Mouse (Mus musculus) embryonic facial prominence, embryonic 14.5 days (tissue): ENCODE results near the gene Yeats2. TPM values are rescaled to one million over a fixed set of nuclear protein-coding genes. Genes with fewer than 3 reads are reported as not detected.
"Not testable (repeated sequence)": the region's sequence is repeated elsewhere in the genome, so short reads cannot be mapped to it uniquely, and the experiment has no call there.

Experiments
- ATAC-seq: fragments of 200-750 bp; cut with Nextera tagmentation; 2 replicates; pipeline ENCODE4 v1.8.0; 2017; ENCODE audit warnings: low read depth, moderate number of reproducible peaks, moderate TSS enrichment
- DNase-seq: peaks from one replicate; pipeline ENCODE4 v3.0.0-alpha.2; 2015; ENCODE audit warnings: low spot score
- H3K27ac ChIP-seq: fragments of 300-500 bp; sonication (generic); replicated peaks from 2 replicates; pipeline ENCODE4 v1.5.1; 2014; ENCODE audit warnings: low read depth, mild to moderate bottlenecking, low read length, moderate library complexity
- H3K27me3 ChIP-seq: fragments of 300-500 bp; sonication (generic); replicated peaks from 2 replicates; pipeline ENCODE4 v1.6.1; 2014; ENCODE audit warnings: low read length; ENCODE audit not compliant: control insufficient read depth, insufficient read depth
- H3K36me3 ChIP-seq: fragments of 300-500 bp; sonication (generic); 2 replicates; pipeline ENCODE4 v1.6.1; 2014; ENCODE audit warnings: low read length, mixed read lengths; ENCODE audit not compliant: control insufficient read depth, insufficient read depth
- H3K4me1 ChIP-seq: fragments of 300-500 bp; sonication (generic); 2 replicates; pipeline ENCODE4 v1.6.1; 2014; ENCODE audit warnings: antibody characterized with exemption, low read length; ENCODE audit not compliant: control insufficient read depth, insufficient read depth
- H3K4me2 ChIP-seq: fragments of 300-500 bp; sonication (generic); 2 replicates; pipeline ENCODE4 v1.6.1; 2014; ENCODE audit warnings: low read depth, mild to moderate bottlenecking, low read length, moderate library complexity, mixed read lengths
- H3K4me3 ChIP-seq: fragments of 300-500 bp; sonication (generic); 2 replicates; pipeline ENCODE4 v1.5.1; 2014; ENCODE audit warnings: low read depth, mild to moderate bottlenecking, low read length
- H3K9ac ChIP-seq: fragments of 300-500 bp; sonication (generic); 2 replicates; pipeline ENCODE4 v1.6.1; 2014; ENCODE audit warnings: low read depth, mild to moderate bottlenecking, low read length, moderate library complexity, mixed read lengths
- H3K9me3 ChIP-seq: fragments of 300-500 bp; sonication (generic); 2 replicates; pipeline ENCODE4 v1.6.1; 2016; ENCODE audit warnings: low read length; ENCODE audit not compliant: control insufficient read depth
- WGBS: fragments of 180-500 bp; shearing (Covaris S2); extraction: QIAGEN DNeasy Blood & Tissue Kit; methylation state at CpG from one replicate; pipeline ENCODE4 v1.1.7; 2014; 5-methylcytosine and 5-hydroxymethylcytosine counted together
- polyA plus RNA-seq: library from polyadenylated mRNA; unstranded; fragments of >200 nt; fragmentation: Nextera tagmentation; extraction: Ambion mirVana; gene quantifications from 2 replicates; pipeline ENCODE4 v1.2.1, GENCODE M21; 2014

The Yeats2 gene
- polyA plus RNA-seq, 1 experiment from 2014 or later: 25.4 TPM

DNA sequence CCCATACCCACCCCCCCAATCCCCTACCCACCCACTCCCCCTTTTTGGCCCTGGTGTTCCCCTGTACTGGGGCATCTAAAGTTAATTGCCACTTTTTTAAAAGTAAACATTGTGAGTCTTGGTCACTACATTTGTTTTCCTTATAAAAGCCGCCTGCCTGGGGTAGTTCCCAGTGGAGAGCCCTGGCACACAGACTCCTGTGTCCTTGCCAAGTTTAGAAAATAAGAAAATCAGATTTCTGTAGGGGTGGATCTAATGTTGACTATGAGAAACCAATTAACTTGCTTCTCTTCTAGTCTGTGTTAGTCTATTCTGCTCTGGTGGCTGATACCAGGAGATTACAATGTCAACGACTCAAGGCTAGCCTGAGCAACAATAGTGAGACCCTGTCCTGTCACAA, 28.2 kb upstream of the Yeats2 start:
- H3K9me3 ChIP-seq: no peaks in the 10 kb centered on the region
- DNase-seq (no peak), ATAC-seq (no peak; the same call in 1 of the 2 replicates)
- H3K4me3 ChIP-seq: no peak overlapping the region
- H3K4me2 ChIP-seq: no peak overlapping the region
- 81% methylated on average over 2 of the region's 2 CpGs for WGBS
- H3K36me3 ChIP-seq: peaks cover 51% of the 10 kb centered on the region
- H3K4me1 ChIP-seq: no peaks in the 10 kb centered on the region
- H3K27ac ChIP-seq: no peak overlapping the region
- H3K27me3 ChIP-seq: no peaks in the 10 kb centered on the region
- H3K9ac ChIP-seq: no peak overlapping the region

- no peak overlapping the region for H3K27ac ChIP-seq
- ATAC-seq (no peak), DNase-seq (no peak)
- H3K4me1 ChIP-seq: no peaks in the 10 kb centered on the region
- H3K9me3 ChIP-seq: no peaks in the 10 kb centered on the region
- H3K4me3 ChIP-seq: no peak overlapping the region
- H3K9ac ChIP-seq: no peak overlapping the region
- H3K4me2 ChIP-seq: no peak overlapping the region
- no peaks in the 10 kb centered on the region for H3K27me3 ChIP-seq
- 78% methylated on average over 4 of the region's 4 CpGs for WGBS
- peaks cover 55% of the 10 kb centered on the region for H3K36me3 ChIP-seq
These were observed 24.8 kb upstream of the Yeats2 start for GRCm38 (mm10) chr16:20116069-20116468.

- not testable (repeated sequence) for H3K4me3 ChIP-seq, H3K4me2 ChIP-seq, DNase-seq, H3K27ac ChIP-seq, ATAC-seq, H3K27me3 ChIP-seq, H3K9ac ChIP-seq, H3K9me3 ChIP-seq, H3K4me1 ChIP-seq
- H3K36me3 ChIP-seq: peaks cover 52% of the 10 kb centered on the region
- WGBS: 81% methylated on average over 10 of the region's 10 CpGs
These were observed 14.5 kb upstream of the Yeats2 start for GRCm38 (mm10) chr16:20126319-20126883.

DNA sequence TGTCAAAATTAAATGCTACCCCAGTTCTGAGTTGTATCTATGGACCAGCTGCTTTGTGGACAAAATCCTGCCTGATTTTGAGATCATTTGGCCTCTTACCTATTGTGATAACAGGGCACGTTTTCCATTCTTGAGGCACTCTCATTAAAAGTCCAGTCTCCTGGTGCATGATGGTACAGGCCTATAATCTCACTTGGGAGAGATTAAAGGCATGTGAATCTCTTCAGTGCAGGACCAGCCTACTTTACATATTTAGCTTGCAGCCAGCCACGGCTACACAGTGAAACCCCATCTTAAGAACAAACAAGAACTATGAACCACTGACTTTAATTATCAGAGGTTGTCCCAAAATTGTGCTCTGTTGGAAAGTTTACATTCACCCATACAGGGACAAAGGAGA, 10.5 kb upstream of the Yeats2 start:
- no peak overlapping the region for H3K9ac ChIP-seq
- no peaks in the 10 kb centered on the region for H3K9me3 ChIP-seq
- WGBS: 59% methylated on average over 2 of the region's 2 CpGs
- DNase-seq (no peak), ATAC-seq (no peak)
- H3K36me3 ChIP-seq: peaks cover 19% of the 10 kb centered on the region; the same call in 1 of the 2 replicates
- H3K27ac ChIP-seq: no peak overlapping the region
- H3K4me3 ChIP-seq: no peak overlapping the region
- H3K27me3 ChIP-seq: no peaks in the 10 kb centered on the region
- H3K4me1 ChIP-seq: no peaks in the 10 kb centered on the region
- no peak overlapping the region for H3K4me2 ChIP-seq

GRCm38 (mm10) chr16:20144568-20144967, 3.7 kb downstream of the Yeats2 start:
- 92% methylated on average over 3 of the region's 3 CpGs for WGBS
- no peak for DNase-seq
- no peak overlapping the region for H3K9ac ChIP-seq
- no peaks in the 10 kb centered on the region for H3K27me3 ChIP-seq
- no peak overlapping the region for H3K4me3 ChIP-seq
- H3K36me3 ChIP-seq: peaks cover 7% of the 10 kb centered on the region; the same call in 1 of the 2 replicates
- ATAC-seq: no peak
- no peaks in the 10 kb centered on the region for H3K9me3 ChIP-seq
- no peak overlapping the region for H3K27ac ChIP-seq
- H3K4me2 ChIP-seq: no peak overlapping the region; the same call in 1 of the 2 replicates
- peaks cover 14% of the 10 kb centered on the region for H3K4me1 ChIP-seq

- no peak for DNase-seq
- Histone ChIP-seq H3K9me3 (no peaks in the 10 kb centered on the region), H3K27me3 (no peaks in the 10 kb centered on the region), H3K9ac (no peak overlapping the region), H3K4me1 (no peaks in the 10 kb centered on the region), H3K27ac (no peak overlapping the region), H3K4me2 (no peak overlapping the region), H3K36me3 (peaks cover 50% of the 10 kb centered on the region), H3K4me3 (no peak overlapping the region)
- 65% methylated on average over 5 of the region's 5 CpGs for WGBS
- ATAC-seq: no peak
These were observed 11.1 kb downstream of the Yeats2 start for GRCm38 (mm10) chr16:20151991-20152390.

DNA sequence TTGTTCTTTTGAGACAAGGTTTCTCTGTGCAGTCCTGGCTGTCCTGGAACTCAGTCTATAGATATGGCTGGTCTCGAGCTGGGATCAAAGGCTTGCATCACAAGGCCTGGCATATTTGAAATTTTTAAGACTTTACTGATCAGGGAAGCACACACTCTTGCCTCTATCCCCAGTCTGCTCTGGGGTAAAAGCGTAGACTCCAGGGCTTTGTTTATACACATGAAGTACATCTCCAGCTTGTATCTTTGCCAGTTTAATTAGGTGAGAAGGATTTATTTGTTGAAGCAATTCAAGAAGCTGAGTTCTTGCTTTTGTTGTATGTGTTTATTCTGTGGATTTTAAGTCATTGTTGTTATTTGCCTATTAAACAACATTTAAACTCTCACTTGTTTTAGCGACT, 12.9 kb downstream of the Yeats2 start:
- H3K4me1 ChIP-seq: no peaks in the 10 kb centered on the region
- no peaks in the 10 kb centered on the region for H3K9me3 ChIP-seq
- no peaks in the 10 kb centered on the region for H3K27me3 ChIP-seq
- ATAC-seq (no peak), DNase-seq (no peak)
- H3K9ac ChIP-seq: no peak overlapping the region
- H3K36me3 ChIP-seq: peaks cover 66% of the 10 kb centered on the region
- H3K4me2 ChIP-seq: no peak overlapping the region
- WGBS: 86% methylated on average over 3 of the region's 3 CpGs
- H3K27ac ChIP-seq: no peak overlapping the region
- H3K4me3 ChIP-seq: no peak overlapping the region

GRCm38 (mm10) chr16:20160130-20160529, 19.3 kb downstream of the Yeats2 start:
- 82% methylated on average over 2 of the region's 2 CpGs for WGBS
- Histone ChIP-seq H3K27ac (no peak overlapping the region), H3K36me3 (peaks cover 96% of the 10 kb centered on the region), H3K4me2 (no peak overlapping the region), H3K9ac (no peak overlapping the region), H3K4me3 (no peak overlapping the region), H3K9me3 (peaks cover 7% of the 10 kb centered on the region; the same call in 1 of the 2 replicates), H3K4me1 (no peaks in the 10 kb centered on the region), H3K27me3 (no peaks in the 10 kb centered on the region)
- ATAC-seq (no peak), DNase-seq (no peak)

GRCm38 (mm10) chr16:20169071-20169470, 28.2 kb downstream of the Yeats2 start:
- peaks cover 90% of the 10 kb centered on the region for H3K36me3 ChIP-seq
- no peak overlapping the region for H3K9ac ChIP-seq
- H3K9me3 ChIP-seq: peaks cover 21% of the 10 kb centered on the region
- H3K27me3 ChIP-seq: no peaks in the 10 kb centered on the region
- ATAC-seq: no peak
- no peak overlapping the region for H3K4me2 ChIP-seq
- no peak for DNase-seq
- WGBS: 78% methylated on average over 3 of the region's 3 CpGs
- H3K27ac ChIP-seq: no peak overlapping the region
- no peak overlapping the region for H3K4me3 ChIP-seq
- H3K4me1 ChIP-seq: no peaks in the 10 kb centered on the region
